ENCODE assay signal across 11 mouse cellular contexts in genomic region chr16:34957487-34958230, GRCm38 (mm10).
A peak's percentile ranks its signal among the peaks of the same experiment; 100 is the strongest.
DNase-seq lines count a peak whose midpoint lies in the region; ATAC-seq and TF ChIP-seq lines count a peak whose summit lies in the region.
"Had no signal": no experiment of that assay in that cellular context is flagged by ENCODE, and none has a peak within 500 bp of the region (broad histone marks: within the 10 kb centered on the region; RNA-seq: fewer than 3 reads in every experiment).

No protein-coding gene starts in this region.

- H3K4me3 ChIP-seq in kidney, embryonic 14.5 days (ENCODE audit: low read length) = no peak overlapping the region
- H3K4me3 ChIP-seq in E14TG2a.4 (replicated peaks; ENCODE audit: low read length) = no peak overlapping the region
- no peak overlapping the region for H3K4me3 ChIP-seq in embryonic facial prominence, embryonic 14.5 days (ENCODE audit: low read depth, low read length)
- no peak overlapping the region for H3K4me3 ChIP-seq in limb, embryonic 13.5 days
- no peak overlapping the region for H3K4me3 ChIP-seq in thymus, adult 2 months (ENCODE audit: control insufficient read depth, insufficient read depth, low read length)
- H3K4me3 ChIP-seq: forebrain, embryonic 12.5 days; hindbrain, embryonic 15.5 days; midbrain, embryonic 10.5 days had no signal

- DNase-seq in kidney, postnatal 36 days = no peak
- DNase-seq in embryonic facial prominence, embryonic 14.5 days (ENCODE audit: low spot score) = no peak
- DNase-seq in thymus, adult 2 months = no peak
- DNase-seq in cerebellum, postnatal 36 days = no peak
- DNase-seq in gastrocnemius, postnatal 4 days (ENCODE audit: low spot score in 2 of 2) = no peak

- peak overlapping the region; percentile 81; the same call in 1 of the 2 replicates for H3K27ac ChIP-seq in kidney, embryonic 14.5 days (ENCODE audit: low read depth, low read length)
- H3K27ac ChIP-seq in embryonic facial prominence, embryonic 14.5 days (replicated peaks; ENCODE audit: low read depth, low read length) = peak overlapping the region; percentile 16
- H3K27ac ChIP-seq in limb, embryonic 13.5 days = peak overlapping the region; percentile 45; the same call in 1 of the 2 replicates
- no peak overlapping the region for H3K27ac ChIP-seq in thymus, adult 2 months (ENCODE audit: control insufficient read depth, insufficient read depth, low read length)
- H3K27ac ChIP-seq: forebrain, embryonic 12.5 days; hindbrain, embryonic 15.5 days had no signal

- 0 out of 2 replicates have a peak, but pooled peaks have one; percentile 9 for TF ChIP-seq CTCF in E14TG2a.4 (conservative IDR thresholded peaks at IDR 0.05; ENCODE audit: low read length)
- no peak for TF ChIP-seq CTCF in thymus, adult 2 months (IDR thresholded peaks at IDR 0.05; ENCODE audit: borderline replicate concordance, control insufficient read depth, extremely low read depth, insufficient read depth, low read length, poor library complexity)

- H3K4me2 ChIP-seq in kidney, embryonic 14.5 days (replicated peaks; ENCODE audit: low read depth, low read length) = no peak overlapping the region
- H3K4me2 ChIP-seq in embryonic facial prominence, embryonic 14.5 days (ENCODE audit: low read depth, low read length) = no peak overlapping the region
- H3K4me2 ChIP-seq in limb, embryonic 13.5 days (replicated peaks) = no peak overlapping the region
- H3K4me2 ChIP-seq: forebrain, embryonic 12.5 days; hindbrain, embryonic 15.5 days had no signal

- ATAC-seq in kidney, embryonic 14.5 days (ENCODE audit: low FRiP score, low TSS enrichment) = no peak
- no peak for ATAC-seq in embryonic facial prominence, embryonic 14.5 days (ENCODE audit: low read depth)
- ATAC-seq in limb, embryonic 13.5 days (ENCODE audit: low FRiP score, low read depth) = no peak

- H3K27me3 ChIP-seq in kidney, embryonic 14.5 days (ENCODE audit: control insufficient read depth, insufficient read depth, low read length) = no peaks in the 10 kb centered on the region
- 0 out of 2 replicates have a peak, but pooled peaks cover 7% of the 10 kb centered on the region for H3K27me3 ChIP-seq in E14TG2a.4 (ENCODE audit: insufficient read depth, low read length)
- H3K27me3 ChIP-seq in embryonic facial prominence, embryonic 14.5 days (replicated peaks; ENCODE audit: control insufficient read depth, insufficient read depth, low read length) = no peaks in the 10 kb centered on the region
- no peaks in the 10 kb centered on the region for H3K27me3 ChIP-seq in limb, embryonic 13.5 days
- H3K27me3 ChIP-seq in thymus, adult 2 months (ENCODE audit: control insufficient read depth, insufficient read depth, low read length) = no peaks in the 10 kb centered on the region
- H3K27me3 ChIP-seq: hindbrain, embryonic 15.5 days had no signal

- 68% methylated on average over 8 of the region's 8 CpGs for WGBS in kidney, embryonic 14.5 days
- WGBS in embryonic facial prominence, embryonic 14.5 days = 76% methylated on average over 8 of the region's 8 CpGs
- 69% methylated on average over 8 of the region's 8 CpGs for WGBS in limb, embryonic 13.5 days
- WGBS in thymus, adult 2 months = 50% methylated on average over 8 of the region's 8 CpGs

- peaks cover 5% of the 10 kb centered on the region; the same call in 1 of the 2 replicates for H3K9me3 ChIP-seq in kidney, embryonic 14.5 days (ENCODE audit: control insufficient read depth, low read length)
- H3K9me3 ChIP-seq in E14TG2a.4 (ENCODE audit: low read length) = peaks cover 13% of the 10 kb centered on the region
- no peaks in the 10 kb centered on the region for H3K9me3 ChIP-seq in embryonic facial prominence, embryonic 14.5 days (ENCODE audit: control insufficient read depth, low read length)
- peaks cover 6% of the 10 kb centered on the region; the same call in 1 of the 2 replicates for H3K9me3 ChIP-seq in limb, embryonic 13.5 days
- H3K9me3 ChIP-seq: hindbrain, embryonic 15.5 days had no signal

- H3K36me3 ChIP-seq in kidney, embryonic 14.5 days (ENCODE audit: control insufficient read depth, insufficient read depth, low read length) = peaks cover 16% of the 10 kb centered on the region; the same call in 1 of the 2 replicates
- no peaks in the 10 kb centered on the region for H3K36me3 ChIP-seq in E14TG2a.4 (ENCODE audit: insufficient read depth, low read length)
- H3K36me3 ChIP-seq in embryonic facial prominence, embryonic 14.5 days (ENCODE audit: control insufficient read depth, insufficient read depth, low read length) = peaks cover 8% of the 10 kb centered on the region; the same call in 1 of the 2 replicates
- H3K36me3 ChIP-seq in limb, embryonic 13.5 days = peaks cover 7% of the 10 kb centered on the region; the same call in 1 of the 2 replicates
- no peaks in the 10 kb centered on the region for H3K36me3 ChIP-seq in thymus, adult 2 months (ENCODE audit: control insufficient read depth, insufficient read depth, low read length)
- H3K36me3 ChIP-seq: forebrain, embryonic 12.5 days; hindbrain, embryonic 15.5 days had no signal

- TF ChIP-seq POLR2A in thymus, adult 2 months (IDR thresholded peaks at IDR 0.05; ENCODE audit: control insufficient read depth, extremely low read depth, insufficient read depth, low read length, poor library complexity) = no peak

- H3K9ac ChIP-seq in kidney, embryonic 14.5 days (ENCODE audit: low read depth, low read length) = no peak overlapping the region
- H3K9ac ChIP-seq in embryonic facial prominence, embryonic 14.5 days (ENCODE audit: low read depth, low read length) = no peak overlapping the region
- no peak overlapping the region for H3K9ac ChIP-seq in limb, embryonic 13.5 days
- H3K9ac ChIP-seq: forebrain, embryonic 12.5 days; hindbrain, embryonic 15.5 days had no signal

- peaks cover 39% of the 10 kb centered on the region for H3K4me1 ChIP-seq in kidney, embryonic 14.5 days (ENCODE audit: control insufficient read depth, insufficient read depth, low read length)
- peaks cover 12% of the 10 kb centered on the region for H3K4me1 ChIP-seq in E14TG2a.4 (replicated peaks; ENCODE audit: low read depth, low read length)
- H3K4me1 ChIP-seq in embryonic facial prominence, embryonic 14.5 days (ENCODE audit: control insufficient read depth, insufficient read depth, low read length) = peaks cover 45% of the 10 kb centered on the region
- H3K4me1 ChIP-seq in limb, embryonic 13.5 days = peaks cover 55% of the 10 kb centered on the region
- no peaks in the 10 kb centered on the region for H3K4me1 ChIP-seq in thymus, adult 2 months (replicated peaks; ENCODE audit: control insufficient read depth, insufficient read depth, low read length)
